In genomic region chr7:4513829-4514712, GRCm38 (mm10) we compare ENCODE assay signal across 10 mouse cellular contexts. TPM values are rescaled to one million over a fixed set of nuclear protein-coding genes. Genes with fewer than 3 reads are reported as not detected.
DNase-seq lines count a peak whose midpoint lies in the region; ATAC-seq and TF ChIP-seq lines count a peak whose summit lies in the region.
"Had no signal": no experiment of that assay in that cellular context is flagged by ENCODE, and none has a peak within 500 bp of the region (broad histone marks: within the 10 kb centered on the region; RNA-seq: fewer than 3 reads in every experiment).

No protein-coding gene starts in this region.

- H3K27me3 ChIP-seq in lung, embryonic 14.5 days (ENCODE audit: insufficient read depth, low read length): no peaks in the 10 kb centered on the region
- H3K27me3 ChIP-seq in embryonic facial prominence, embryonic 13.5 days: no peaks in the 10 kb centered on the region
- no peaks in the 10 kb centered on the region for H3K27me3 ChIP-seq in limb, embryonic 13.5 days
- H3K27me3 ChIP-seq: megakaryocyte, embryonic 14.5 days had no signal

- WGBS in lung, embryonic 14.5 days: 43% methylated on average over 6 of the region's 6 CpGs
- 46% methylated on average over 6 of the region's 6 CpGs for WGBS in embryonic facial prominence, embryonic 13.5 days
- 51% methylated on average over 6 of the region's 6 CpGs for WGBS in limb, embryonic 13.5 days

- peak overlapping the region; percentile 7; the same call in 1 of the 2 replicates for H3K4me2 ChIP-seq in lung, embryonic 14.5 days
- no peak overlapping the region for H3K4me2 ChIP-seq in embryonic facial prominence, embryonic 13.5 days
- peak overlapping the region; percentile 31; the same call in 1 of the 2 replicates for H3K4me2 ChIP-seq in limb, embryonic 13.5 days (replicated peaks)
- H3K4me2 ChIP-seq: liver, embryonic 11.5 days had no signal

- H3K4me1 ChIP-seq in lung, embryonic 14.5 days (ENCODE audit: insufficient read depth): no peaks in the 10 kb centered on the region; the same call in 1 of the 2 replicates
- H3K4me1 ChIP-seq in embryonic facial prominence, embryonic 13.5 days: peaks cover 22% of the 10 kb centered on the region
- peaks cover 24% of the 10 kb centered on the region for H3K4me1 ChIP-seq in limb, embryonic 13.5 days

- H3K9ac ChIP-seq in lung, embryonic 14.5 days: no peak overlapping the region; the same call in 1 of the 2 replicates
- H3K9ac ChIP-seq in embryonic facial prominence, embryonic 13.5 days: no peak overlapping the region
- peak overlapping the region; percentile 43; the same call in 1 of the 2 replicates for H3K9ac ChIP-seq in limb, embryonic 13.5 days

- no peaks in the 10 kb centered on the region for H3K36me3 ChIP-seq in lung, embryonic 14.5 days (ENCODE audit: insufficient read depth)
- H3K36me3 ChIP-seq in embryonic facial prominence, embryonic 13.5 days: no peaks in the 10 kb centered on the region
- no peaks in the 10 kb centered on the region for H3K36me3 ChIP-seq in limb, embryonic 13.5 days

- no peaks in the 10 kb centered on the region for H3K9me3 ChIP-seq in lung, embryonic 14.5 days (ENCODE audit: low read depth, low read length)
- no peaks in the 10 kb centered on the region for H3K9me3 ChIP-seq in embryonic facial prominence, embryonic 13.5 days
- H3K9me3 ChIP-seq in limb, embryonic 13.5 days: no peaks in the 10 kb centered on the region
- H3K9me3 ChIP-seq: megakaryocyte, embryonic 14.5 days had no signal

- peak; percentile 36; the same call in 1 of the 2 replicates for ATAC-seq in lung, embryonic 14.5 days (ENCODE audit: insufficient read depth)
- ATAC-seq in embryonic facial prominence, embryonic 13.5 days (ENCODE audit: insufficient number of reproducible peaks, insufficient read depth, low FRiP score, low TSS enrichment, low read depth): peak; percentile 50; the same call in 1 of the 2 replicates
- ATAC-seq in limb, embryonic 13.5 days (ENCODE audit: low FRiP score, low read depth): peak; percentile 45; the same call in 1 of the 2 replicates
- ATAC-seq in activated CD4-positive, CD25-positive, alpha-beta regulatory T cell, adult 4 months: no peak

- no peak for TF ChIP-seq CTCF in lung, embryonic 14.5 days (IDR thresholded peaks at IDR 0.05; ENCODE audit: low read depth)

- intact Hi-C loops in left cerebral cortex, postnatal 25 days (cut with DNase I): no loop called here

- DNase-seq in gastrocnemius, postnatal 10 days: peak; percentile 42
- no peak for DNase-seq in gastrocnemius, adult 8-10 months (ENCODE audit: low spot score in 2 of 2)
- peak; percentile 70 for DNase-seq in lung, embryonic 14.5 days
- no peak for DNase-seq in lung, postnatal 25 days (ENCODE audit: low spot score)
- DNase-seq in left cerebral cortex, postnatal 25 days (ENCODE audit: low spot score in 2 of 2): no peak

- H3K27ac ChIP-seq in lung, embryonic 14.5 days (ENCODE audit: low read depth): peak overlapping the region; percentile 72; the same call in 1 of the 2 replicates
- peak overlapping the region; percentile 48 for H3K27ac ChIP-seq in embryonic facial prominence, embryonic 13.5 days
- peak overlapping the region; percentile 63; the same call in 1 of the 2 replicates for H3K27ac ChIP-seq in limb, embryonic 13.5 days

- no peak overlapping the region for H3K4me3 ChIP-seq in lung, embryonic 14.5 days (ENCODE audit: low read depth, low read length)
- peak overlapping the region; percentile 0; the same call in 1 of the 2 replicates for H3K4me3 ChIP-seq in embryonic facial prominence, embryonic 13.5 days
- peak overlapping the region; percentile 25 for H3K4me3 ChIP-seq in limb, embryonic 13.5 days

RNA-seq across cellular contexts. Expression of gene Tnnt1, which starts 2.1 kb away (rescaled TPM):
- total RNA-seq in gastrocnemius, postnatal 10 days (2021): 100 to 1,000 TPM; 288 to 386 TPM
- 100 to 1,000 TPM; 464 to 544 (median 482) TPM for total RNA-seq in gastrocnemius, adult 8-10 months (2022)
- polyA plus RNA-seq in lung, embryonic 14.5 days (2014; fragmentation: Nextera tagmentation; extraction: Ambion mirVana): 6.3 and 15.4 TPM in 2 replicates
- polyA plus RNA-seq in embryonic facial prominence, embryonic 13.5 days (2015; fragmentation: Nextera tagmentation; extraction: Ambion mirVana): 57.6 and 63.3 TPM in 2 replicates
- polyA plus RNA-seq in limb, embryonic 13.5 days (2015; fragmentation: Nextera tagmentation; extraction: Ambion mirVana): 298 and 309 TPM in 2 replicates
- 10 to 100 TPM in 1 of 2 experiments, 1 to 10 TPM in 1; 4.9 to 10.4 TPM for polyA plus RNA-seq in activated CD4-positive, CD25-positive, alpha-beta regulatory T cell, adult 4 months (2017; shearing (Covaris generic))
- total RNA-seq in left cerebral cortex, postnatal 25 days (2021): 10 to 100 TPM in 1 of 2 experiments, 1 to 10 TPM in 1; 4.6 to 10.2 TPM

RNA-seq across cellular contexts. Expression of gene Tnni3, which starts 10.0 kb away (rescaled TPM):
- total RNA-seq in gastrocnemius, postnatal 10 days (2021): 1 to 10 TPM; 1.4 to 2.3 TPM
- 1 to 10 TPM; 1.8 to 3.0 (median 2.3) TPM for total RNA-seq in gastrocnemius, adult 8-10 months (2022)
- 5.3 and 47.0 TPM in 2 replicates for polyA plus RNA-seq in lung, embryonic 14.5 days (2014; fragmentation: Nextera tagmentation; extraction: Ambion mirVana)
- polyA plus RNA-seq in embryonic facial prominence, embryonic 13.5 days (2015; fragmentation: Nextera tagmentation; extraction: Ambion mirVana): 4.7 and 11.8 TPM in 2 replicates
- polyA plus RNA-seq in limb, embryonic 13.5 days (2015; fragmentation: Nextera tagmentation; extraction: Ambion mirVana): 4.9 and 5.5 TPM in 2 replicates
- 1 to 10 TPM; 1.7 to 3.6 TPM for polyA plus RNA-seq in activated CD4-positive, CD25-positive, alpha-beta regulatory T cell, adult 4 months (2017; shearing (Covaris generic))
- 1 to 10 TPM; 1.0 to 1.2 TPM for total RNA-seq in left cerebral cortex, postnatal 25 days (2021)

RNA-seq across cellular contexts. Expression of gene Ppp1r12c, which starts 12.6 kb away (rescaled TPM):
- 10 to 100 TPM; 37.9 to 52.6 TPM for total RNA-seq in gastrocnemius, postnatal 10 days (2021)
- total RNA-seq in gastrocnemius, adult 8-10 months (2022): 10 to 100 TPM; 11.6 to 17.2 (median 16.7) TPM
- polyA plus RNA-seq in lung, embryonic 14.5 days (2014; fragmentation: Nextera tagmentation; extraction: Ambion mirVana): 54.3 TPM in 2 replicates
- 45.9 and 48.2 TPM in 2 replicates for polyA plus RNA-seq in embryonic facial prominence, embryonic 13.5 days (2015; fragmentation: Nextera tagmentation; extraction: Ambion mirVana)
- 43.8 and 50.2 TPM in 2 replicates for polyA plus RNA-seq in limb, embryonic 13.5 days (2015; fragmentation: Nextera tagmentation; extraction: Ambion mirVana)
- 10 to 100 TPM; 21.6 to 26.6 TPM for polyA plus RNA-seq in activated CD4-positive, CD25-positive, alpha-beta regulatory T cell, adult 4 months (2017; shearing (Covaris generic))
- total RNA-seq in left cerebral cortex, postnatal 25 days (2021): 100 to 1,000 TPM; 131 to 156 TPM

RNA-seq across cellular contexts. Expression of gene Dnaaf3, which starts 18.2 kb away (rescaled TPM):
- under 1 TPM; 0.14 to 0.23 TPM for total RNA-seq in gastrocnemius, postnatal 10 days (2021)
- under 1 TPM in 1 of 4 experiments, not detected in 3; 0.13 TPM for total RNA-seq in gastrocnemius, adult 8-10 months (2022)
- 0.87 and 1.2 TPM in 2 replicates for polyA plus RNA-seq in lung, embryonic 14.5 days (2014; fragmentation: Nextera tagmentation; extraction: Ambion mirVana)
- polyA plus RNA-seq in embryonic facial prominence, embryonic 13.5 days (2015; fragmentation: Nextera tagmentation; extraction: Ambion mirVana): 1.4 and 2.4 TPM in 2 replicates
- polyA plus RNA-seq in limb, embryonic 13.5 days (2015; fragmentation: Nextera tagmentation; extraction: Ambion mirVana): 3.0 and 3.3 TPM in 2 replicates
- 1 to 10 TPM in 1 of 2 experiments, under 1 TPM in 1; 0.93 to 1.6 TPM for polyA plus RNA-seq in activated CD4-positive, CD25-positive, alpha-beta regulatory T cell, adult 4 months (2017; shearing (Covaris generic))
- total RNA-seq in left cerebral cortex, postnatal 25 days (2021): under 1 TPM; 0.23 to 0.46 TPM

RNA-seq across cellular contexts. Expression of gene Syt5, which starts 33.3 kb away (rescaled TPM):
- total RNA-seq in gastrocnemius, postnatal 10 days (2021): under 1 TPM; 0.16 to 0.25 TPM
- total RNA-seq in gastrocnemius, adult 8-10 months (2022): under 1 TPM in 1 of 4 experiments, not detected in 3; 0.15 TPM
- polyA plus RNA-seq in lung, embryonic 14.5 days (2014; fragmentation: Nextera tagmentation; extraction: Ambion mirVana): 3.9 and 4.9 TPM in 2 replicates
- 8.3 and 9.1 TPM in 2 replicates for polyA plus RNA-seq in embryonic facial prominence, embryonic 13.5 days (2015; fragmentation: Nextera tagmentation; extraction: Ambion mirVana)
- 5.5 and 6.0 TPM in 2 replicates for polyA plus RNA-seq in limb, embryonic 13.5 days (2015; fragmentation: Nextera tagmentation; extraction: Ambion mirVana)
- polyA plus RNA-seq in activated CD4-positive, CD25-positive, alpha-beta regulatory T cell, adult 4 months (2017; shearing (Covaris generic)): not detected
- total RNA-seq in left cerebral cortex, postnatal 25 days (2021): 100 to 1,000 TPM; 261 to 281 TPM

Comparison
In these comparisons a context has a peak if more than half of its experiments do, and no peak if none do; other contexts are left out.
1. DNase-seq: peak in gastrocnemius, postnatal 10 days (single experiment) and lung, embryonic 14.5 days (single experiment); none in gastrocnemius, adult 8-10 months (0 of 2), lung, postnatal 25 days (single experiment) and left cerebral cortex, postnatal 25 days (0 of 2).
2. Peak in every context shown above with its lines, with median percentiles within 50 percentile points of each other: H3K27ac ChIP-seq.